Mouse (Mus musculus): ENCODE results near the gene Fam131b. TPM values are rescaled to one million over a fixed set of nuclear protein-coding genes. Genes with fewer than 3 reads are reported as not detected.

Gene Fam131b
- polyA plus RNA-seq, 1 experiment: 0.05 TPM

DNA sequence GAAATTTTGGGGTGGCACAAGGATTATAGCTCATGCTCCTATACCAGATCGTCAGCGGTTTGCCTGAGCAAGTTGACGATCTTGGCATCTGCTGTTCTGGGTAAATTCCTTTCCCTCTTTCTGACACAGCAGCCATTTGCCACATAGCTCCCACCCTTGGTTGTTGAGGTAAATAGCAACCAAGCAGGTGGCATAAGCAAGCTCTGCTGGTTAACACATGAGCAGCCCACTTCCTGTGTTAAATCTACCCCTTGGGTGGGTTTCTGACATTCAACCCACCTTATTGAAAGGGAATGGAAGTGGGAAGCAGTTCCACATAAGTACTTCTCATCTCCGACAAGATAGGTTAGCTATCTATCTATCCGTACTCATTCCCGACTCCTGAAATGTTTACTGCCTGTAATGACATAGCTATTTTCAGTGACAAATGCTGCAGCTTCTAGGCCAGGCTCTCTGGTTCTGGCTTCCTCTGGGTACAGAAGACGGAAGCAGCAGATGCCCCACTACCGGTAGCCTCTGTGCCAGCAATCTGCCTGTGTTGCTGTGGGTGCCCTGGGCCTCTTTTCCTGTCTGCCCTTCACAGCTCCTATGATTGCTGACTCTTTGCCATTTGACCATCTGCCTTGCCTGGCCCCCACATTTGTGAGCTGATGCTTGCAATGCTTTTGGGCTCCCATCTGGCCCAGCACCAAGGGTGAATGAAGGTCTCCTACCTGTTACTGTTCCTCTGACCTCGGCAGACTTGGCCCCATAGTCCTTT lies 19.1 kb upstream of the Fam131b start:
- Histone ChIP-seq H3K27me3 (replicated peaks; ENCODE audit: control insufficient read depth, insufficient read depth, low read length) (no peaks in the 10 kb centered on the region), H3K4me1 (ENCODE audit: control insufficient read depth, insufficient read depth, low read length) (no peaks in the 10 kb centered on the region; the same call in 1 of the 2 replicates), H3K36me3 (ENCODE audit: control insufficient read depth, insufficient read depth, low read length) (no peaks in the 10 kb centered on the region), H3K27ac (ENCODE audit: insufficient read depth, low read depth, low read length) (no peak overlapping the region), H3K4me3 (ENCODE audit: insufficient read depth, low read depth, low read length) (no peak overlapping the region)
- TF ChIP-seq POLR2A (IDR thresholded peaks at IDR 0.05; ENCODE audit: low read depth, low read length): no peak
- no peak for TF ChIP-seq CTCF (conservative IDR thresholded peaks at IDR 0.05; ENCODE audit: insufficient read depth, insufficient read length, low read depth, low read length)
- 77% methylated on average over 9 of the region's 9 CpGs for WGBS
- DNase-seq: no peak

DNA sequence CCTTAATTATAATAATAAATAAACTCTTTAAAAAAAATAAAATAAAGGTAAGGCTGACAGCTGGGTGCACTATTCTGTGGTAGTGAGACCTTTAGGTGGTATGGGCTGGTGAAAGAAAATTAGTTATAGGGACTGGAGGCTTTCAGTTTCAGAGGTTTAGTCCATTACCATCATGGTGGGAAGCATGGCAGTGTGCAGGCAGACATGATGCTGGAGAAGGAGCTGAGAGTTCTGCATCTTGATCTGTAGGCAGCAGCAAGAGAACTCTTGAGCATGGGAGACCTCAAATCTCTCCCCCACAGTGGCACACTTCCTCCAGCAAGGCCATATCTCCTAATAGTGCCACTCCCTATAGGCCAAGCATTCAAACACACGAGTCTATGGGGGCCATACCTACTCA lies 17.7 kb upstream of the Fam131b start:
- 68% methylated on average over 1 of the region's 1 CpGs for WGBS
- Histone ChIP-seq H3K4me3 (ENCODE audit: insufficient read depth, low read depth, low read length) (no peak overlapping the region), H3K4me1 (ENCODE audit: control insufficient read depth, insufficient read depth, low read length) (no peaks in the 10 kb centered on the region), H3K27ac (ENCODE audit: insufficient read depth, low read depth, low read length) (no peak overlapping the region), H3K27me3 (replicated peaks; ENCODE audit: control insufficient read depth, insufficient read depth, low read length) (no peaks in the 10 kb centered on the region), H3K36me3 (ENCODE audit: control insufficient read depth, insufficient read depth, low read length) (no peaks in the 10 kb centered on the region)
- no peak for TF ChIP-seq CTCF (conservative IDR thresholded peaks at IDR 0.05; ENCODE audit: insufficient read depth, insufficient read length, low read depth, low read length)
- no peak for TF ChIP-seq POLR2A (IDR thresholded peaks at IDR 0.05; ENCODE audit: low read depth, low read length)
- DNase-seq: no peak

DNA sequence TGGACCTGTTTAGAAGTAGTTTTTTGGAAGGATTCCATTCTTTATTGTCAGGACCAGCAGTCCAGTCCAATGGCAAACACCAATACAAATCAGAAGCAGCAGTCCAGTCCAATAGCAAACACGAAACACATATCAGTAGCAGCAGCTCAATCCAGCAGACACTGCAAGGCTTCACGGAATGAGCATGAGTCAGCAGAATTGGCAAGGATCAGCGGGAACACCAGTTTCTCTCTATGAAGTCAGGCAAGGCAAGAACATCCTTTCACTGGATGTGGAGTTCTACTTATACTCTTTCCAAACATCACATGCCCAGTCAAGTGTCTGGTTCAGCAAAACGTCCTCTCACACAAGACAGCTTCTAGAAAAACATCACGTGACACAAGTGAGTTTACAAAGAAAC lies 15.5 kb upstream of the Fam131b start:
- H3K27ac ChIP-seq (ENCODE audit: insufficient read depth, low read depth, low read length): no peak overlapping the region
- H3K27me3 ChIP-seq (replicated peaks; ENCODE audit: control insufficient read depth, insufficient read depth, low read length): no peaks in the 10 kb centered on the region
- no peaks in the 10 kb centered on the region for H3K4me1 ChIP-seq (ENCODE audit: control insufficient read depth, insufficient read depth, low read length)
- no peak overlapping the region for H3K4me3 ChIP-seq (ENCODE audit: insufficient read depth, low read depth, low read length)
- H3K36me3 ChIP-seq (ENCODE audit: control insufficient read depth, insufficient read depth, low read length): no peaks in the 10 kb centered on the region
- DNase-seq: no peak
- WGBS: 60% methylated on average over 5 of the region's 5 CpGs
- no peak for TF ChIP-seq POLR2A (IDR thresholded peaks at IDR 0.05; ENCODE audit: low read depth, low read length)
- TF ChIP-seq CTCF (conservative IDR thresholded peaks at IDR 0.05; ENCODE audit: insufficient read depth, insufficient read length, low read depth, low read length): no peak

DNA sequence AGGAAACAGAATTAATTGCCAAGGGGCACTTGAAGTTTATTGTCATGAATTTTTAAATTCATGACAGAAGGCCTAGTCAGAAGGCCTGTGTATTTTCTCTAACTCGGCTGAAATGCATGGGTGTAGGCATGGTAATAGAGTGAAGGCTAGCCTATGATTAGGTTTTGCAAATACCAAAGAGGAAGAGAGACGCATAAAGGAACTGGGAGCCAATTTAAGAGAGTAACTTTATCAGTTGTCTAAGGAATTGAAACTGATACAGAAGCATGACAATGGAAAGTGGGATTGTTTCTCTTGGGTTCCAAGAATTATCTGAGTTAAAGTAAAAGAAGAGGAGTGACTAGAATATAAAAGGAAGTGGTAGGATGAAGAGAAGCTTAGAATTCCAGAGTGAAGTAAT lies 14.7 kb upstream of the Fam131b start:
- Histone ChIP-seq H3K36me3 (ENCODE audit: control insufficient read depth, insufficient read depth, low read length) (no peaks in the 10 kb centered on the region), H3K27ac (ENCODE audit: insufficient read depth, low read depth, low read length) (no peak overlapping the region), H3K27me3 (replicated peaks; ENCODE audit: control insufficient read depth, insufficient read depth, low read length) (no peaks in the 10 kb centered on the region), H3K4me1 (ENCODE audit: control insufficient read depth, insufficient read depth, low read length) (no peaks in the 10 kb centered on the region), H3K4me3 (ENCODE audit: insufficient read depth, low read depth, low read length) (no peak overlapping the region)
- no peak for TF ChIP-seq POLR2A (IDR thresholded peaks at IDR 0.05; ENCODE audit: low read depth, low read length)
- WGBS: 92% methylated on average over 2 of the region's 2 CpGs
- DNase-seq: no peak

DNA sequence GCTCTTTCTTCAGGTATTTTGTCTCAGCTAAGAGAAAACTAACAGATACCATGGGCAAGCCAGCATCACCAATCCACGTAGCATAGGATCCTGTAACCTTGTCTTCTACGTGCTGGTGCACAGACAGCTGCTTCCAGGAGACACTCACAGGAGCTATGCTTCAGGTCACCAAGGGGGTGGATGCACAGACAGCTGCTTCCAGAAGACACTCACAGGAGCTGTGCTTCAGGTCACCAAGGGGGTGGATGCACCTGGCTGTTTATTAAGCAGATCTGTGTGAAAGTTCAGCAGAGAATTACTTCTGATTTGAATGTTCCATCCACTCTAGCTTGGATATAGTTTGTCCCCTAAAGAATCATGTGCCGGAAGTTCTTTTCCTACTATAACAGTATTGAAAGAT lies 6.5 kb upstream of the Fam131b start:
- Histone ChIP-seq H3K27me3 (replicated peaks; ENCODE audit: control insufficient read depth, insufficient read depth, low read length) (no peaks in the 10 kb centered on the region), H3K4me1 (ENCODE audit: control insufficient read depth, insufficient read depth, low read length) (no peaks in the 10 kb centered on the region), H3K27ac (ENCODE audit: insufficient read depth, low read depth, low read length) (no peak overlapping the region), H3K4me3 (ENCODE audit: insufficient read depth, low read depth, low read length) (no peak overlapping the region), H3K36me3 (ENCODE audit: control insufficient read depth, insufficient read depth, low read length) (no peaks in the 10 kb centered on the region)
- WGBS: 63% methylated on average over 3 of the region's 3 CpGs
- TF ChIP-seq POLR2A (IDR thresholded peaks at IDR 0.05; ENCODE audit: low read depth, low read length) (no peak), CTCF (conservative IDR thresholded peaks at IDR 0.05; ENCODE audit: insufficient read depth, insufficient read length, low read depth, low read length) (no peak)
- DNase-seq: peak; percentile 51

DNA sequence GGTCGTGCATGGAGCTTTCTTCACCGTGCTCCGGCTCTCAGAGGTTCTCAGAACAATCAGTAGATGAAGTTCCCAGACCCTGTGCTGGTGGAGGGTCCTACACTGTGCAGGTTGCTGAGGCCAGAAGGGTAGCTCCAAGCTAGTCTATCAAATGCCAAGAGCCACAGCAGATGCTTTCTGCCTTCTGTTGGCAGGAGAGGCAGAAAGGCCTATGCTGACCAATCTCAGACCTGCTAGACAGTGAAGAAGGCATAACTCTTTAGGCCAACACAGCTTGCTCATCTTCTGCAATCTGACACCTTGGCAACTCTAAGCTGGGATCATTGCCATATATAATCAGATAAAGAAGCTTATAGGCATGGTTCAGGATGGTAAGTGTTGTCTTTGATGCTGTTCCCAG lies 5.8 kb upstream of the Fam131b start:
- TF ChIP-seq POLR2A (IDR thresholded peaks at IDR 0.05; ENCODE audit: low read depth, low read length) (no peak), CTCF (conservative IDR thresholded peaks at IDR 0.05; ENCODE audit: insufficient read depth, insufficient read length, low read depth, low read length) (no peak)
- Histone ChIP-seq H3K4me1 (ENCODE audit: control insufficient read depth, insufficient read depth, low read length) (no peaks in the 10 kb centered on the region), H3K27ac (ENCODE audit: insufficient read depth, low read depth, low read length) (no peak overlapping the region), H3K27me3 (replicated peaks; ENCODE audit: control insufficient read depth, insufficient read depth, low read length) (no peaks in the 10 kb centered on the region), H3K4me3 (ENCODE audit: insufficient read depth, low read depth, low read length) (no peak overlapping the region), H3K36me3 (ENCODE audit: control insufficient read depth, insufficient read depth, low read length) (no peaks in the 10 kb centered on the region)
- DNase-seq: no peak
- WGBS: 77% methylated on average over 3 of the region's 3 CpGs

DNA sequence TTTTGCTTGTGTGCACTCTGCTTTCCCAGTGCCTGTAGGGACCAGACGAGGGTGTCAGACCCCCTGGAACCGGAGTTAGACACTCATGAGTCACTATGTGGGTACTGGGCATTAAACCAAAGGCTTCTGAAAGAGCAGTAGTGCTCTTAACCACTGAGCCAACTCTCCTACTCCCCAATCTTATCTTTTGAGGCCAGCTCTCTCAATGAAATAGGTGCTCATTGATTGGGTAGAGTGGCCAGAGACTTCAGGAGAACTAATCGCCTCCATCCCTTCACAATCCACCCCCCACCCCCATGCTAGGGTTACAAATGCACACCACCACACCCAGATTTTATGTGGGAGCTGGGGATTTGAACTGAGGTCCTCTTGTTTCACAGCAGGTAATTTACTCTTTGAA lies 4.3 kb upstream of the Fam131b start:
- no peaks in the 10 kb centered on the region for H3K36me3 ChIP-seq (ENCODE audit: control insufficient read depth, insufficient read depth, low read length)
- WGBS: 78% methylated on average over 3 of the region's 3 CpGs

More for the DNA sequence above, 4.3 kb upstream of the Fam131b start:
- DNase-seq: no peak
- Histone ChIP-seq H3K27me3 (replicated peaks; ENCODE audit: control insufficient read depth, insufficient read depth, low read length) (peaks cover 2% of the 10 kb centered on the region; the same call in 1 of the 2 replicates), H3K4me3 (ENCODE audit: insufficient read depth, low read depth, low read length) (no peak overlapping the region), H3K4me1 (ENCODE audit: control insufficient read depth, insufficient read depth, low read length) (no peaks in the 10 kb centered on the region), H3K27ac (ENCODE audit: insufficient read depth, low read depth, low read length) (no peak overlapping the region)
- TF ChIP-seq POLR2A (IDR thresholded peaks at IDR 0.05; ENCODE audit: low read depth, low read length) (no peak), CTCF (conservative IDR thresholded peaks at IDR 0.05; ENCODE audit: insufficient read depth, insufficient read length, low read depth, low read length) (no peak)

Data from kidney, adult 2 months (tissue).